Mouse (Mus musculus): ENCODE measurements around the gene Cldn13.

- TF ChIP-seq CTCF (conservative IDR thresholded peaks at IDR 0.05; ENCODE audit: low read length), result no peak
- no peak for TF ChIP-seq NANOG (IDR thresholded peaks at IDR 0.05; ENCODE audit: borderline replicate concordance, low read length)
These were observed 32.7 kb upstream of the Cldn13 start for GRCm38 (mm10) chr5:134948085-134948439.
